Mouse (Mus musculus) ES-Bruce4 (cell line): ENCODE results near the gene Clnk. TPM values are rescaled to one million over a fixed set of nuclear protein-coding genes. Genes with fewer than 3 reads are reported as not detected.

Experiments
- H3K27ac ChIP-seq: 2 replicates; pipeline ENCODE4 v1.5.1; 2012; ENCODE audit warnings: low read length, inconsistent platforms; ENCODE audit not compliant: insufficient read depth
- H3K27me3 ChIP-seq: 2 replicates; pipeline ENCODE4 v1.6.1; 2012; ENCODE audit warnings: mild to moderate bottlenecking, low read length, inconsistent platforms; ENCODE audit not compliant: control insufficient read depth, poor library complexity, insufficient read depth, severe bottlenecking
- H3K36me3 ChIP-seq: 2 replicates; pipeline ENCODE4 v1.6.1; 2012; ENCODE audit warnings: inconsistent platforms, mild to moderate bottlenecking, low read length, moderate library complexity; ENCODE audit not compliant: control insufficient read depth, poor library complexity, insufficient read depth, severe bottlenecking
- H3K4me1 ChIP-seq: one replicate; pipeline ENCODE4 v1.8.1; 2011; ENCODE audit warnings: low read length; ENCODE audit not compliant: control insufficient read depth, insufficient read depth
- H3K4me3 ChIP-seq: 2 replicates; pipeline ENCODE4 v1.5.1; 2011; ENCODE audit warnings: low read depth, mild to moderate bottlenecking, low read length
- H3K9ac ChIP-seq: 2 replicates; pipeline ENCODE4 v1.6.1; 2012; ENCODE audit warnings: low read depth, mild to moderate bottlenecking, inconsistent platforms; ENCODE audit not compliant: poor library complexity, severe bottlenecking
- H3K9me3 ChIP-seq: replicated peaks from 2 replicates; pipeline ENCODE4 v1.6.1; 2012; ENCODE audit warnings: mild to moderate bottlenecking, low read length, inconsistent platforms; ENCODE audit not compliant: control insufficient read depth, poor library complexity, insufficient read depth, severe bottlenecking
- CTCF ChIP-seq: IDR thresholded peaks from one replicate; pipeline ENCODE4 v1.8.1; 2011; ENCODE audit warnings: low read depth, low read length
- EP300 ChIP-seq: IDR thresholded peaks from 2 replicates; pipeline ENCODE4 v1.6.1; 2011; ENCODE audit warnings: low read depth, low read length; ENCODE audit not compliant: insufficient read depth
- POLR2A ChIP-seq: IDR thresholded peaks from one replicate; pipeline ENCODE4 v1.8.1; 2011; ENCODE audit warnings: low read length; ENCODE audit not compliant: insufficient read depth
- polyA plus RNA-seq: library from polyadenylated mRNA; stranded (reverse); fragments of >200 nt; gene quantifications from 2 replicates; pipeline ENCODE4 v1.2.4, GENCODE M21; 2011; ENCODE audit warnings: low read depth; ENCODE audit not compliant: missing spikeins, insufficient read depth, insufficient read length

The Clnk gene
- polyA plus RNA-seq, 1 experiment: not detected

- Histone ChIP-seq H3K9me3 (no peaks in the 10 kb centered on the region), H3K27me3 (no peaks in the 10 kb centered on the region), H3K9ac (no peak overlapping the region), H3K36me3 (no peaks in the 10 kb centered on the region), H3K27ac (no peak overlapping the region), H3K4me3 (no peak overlapping the region), H3K4me1 (peaks cover 5% of the 10 kb centered on the region)
- TF ChIP-seq POLR2A (no peak), EP300 (no peak), CTCF (no peak)
Measured at GRCm38 (mm10) chr5:38702091-38702490, 174.5 kb downstream of the Clnk start.

- no peak overlapping the region for H3K4me3 ChIP-seq
- TF ChIP-seq POLR2A (no peak), CTCF (no peak), EP300 (no peak)
- no peaks in the 10 kb centered on the region for H3K27me3 ChIP-seq
- H3K9me3 ChIP-seq: peaks cover 2% of the 10 kb centered on the region; the same call in 1 of the 2 replicates
- H3K36me3 ChIP-seq: no peaks in the 10 kb centered on the region
- H3K9ac ChIP-seq: peak overlapping the region; percentile 56; the same call in 1 of the 2 replicates
- H3K4me1 ChIP-seq: peaks cover 5% of the 10 kb centered on the region
- H3K27ac ChIP-seq: peak overlapping the region; percentile 84
Measured at GRCm38 (mm10) chr5:38698466-38698865, 178.1 kb downstream of the Clnk start.

- H3K4me3 ChIP-seq: no peak overlapping the region
- peaks cover 2% of the 10 kb centered on the region; the same call in 1 of the 2 replicates for H3K9me3 ChIP-seq
- H3K27ac ChIP-seq: peak overlapping the region; percentile 94
- H3K27me3 ChIP-seq: no peaks in the 10 kb centered on the region
- H3K4me1 ChIP-seq: peaks cover 5% of the 10 kb centered on the region
- H3K36me3 ChIP-seq: no peaks in the 10 kb centered on the region
- no peak overlapping the region for H3K9ac ChIP-seq
- TF ChIP-seq POLR2A (no peak), EP300 (peak; percentile 84; the same call in 1 of the 2 replicates)
Measured at GRCm38 (mm10) chr5:38698046-38698445, 178.6 kb downstream of the Clnk start.

GRCm38 (mm10) chr5:38696616-38697375, 179.8 kb downstream of the Clnk start:
- Histone ChIP-seq H3K9ac (no peak overlapping the region; the same call in 1 of the 2 replicates), H3K27me3 (no peaks in the 10 kb centered on the region), H3K4me1 (peaks cover 5% of the 10 kb centered on the region), H3K27ac (peak overlapping the region; percentile 94), H3K36me3 (no peaks in the 10 kb centered on the region), H3K4me3 (no peak overlapping the region), H3K9me3 (peaks cover 2% of the 10 kb centered on the region; the same call in 1 of the 2 replicates)
- TF ChIP-seq CTCF (no peak), POLR2A (no peak), EP300 (peak; percentile 66)

- no peaks in the 10 kb centered on the region for H3K36me3 ChIP-seq
- no peak overlapping the region for H3K27ac ChIP-seq
- H3K9me3 ChIP-seq: peaks cover 2% of the 10 kb centered on the region; the same call in 1 of the 2 replicates
- H3K4me3 ChIP-seq: no peak overlapping the region
- TF ChIP-seq EP300: no peak
- TF ChIP-seq CTCF: no peak
- no peak for TF ChIP-seq POLR2A
- H3K4me1 ChIP-seq: peaks cover 5% of the 10 kb centered on the region
- H3K9ac ChIP-seq: no peak overlapping the region
- H3K27me3 ChIP-seq: no peaks in the 10 kb centered on the region
Measured at GRCm38 (mm10) chr5:38692859-38693258, 183.8 kb downstream of the Clnk start.

GRCm38 (mm10) chr5:38689186-38689585, 187.4 kb downstream of the Clnk start:
- Histone ChIP-seq H3K9me3 (peaks cover 2% of the 10 kb centered on the region; the same call in 1 of the 2 replicates), H3K27me3 (no peaks in the 10 kb centered on the region), H3K27ac (no peak overlapping the region), H3K36me3 (no peaks in the 10 kb centered on the region), H3K4me3 (no peak overlapping the region), H3K9ac (no peak overlapping the region), H3K4me1 (peaks cover 7% of the 10 kb centered on the region)
- TF ChIP-seq CTCF (no peak), POLR2A (no peak), EP300 (no peak)
